Mouse (Mus musculus) embryonic facial prominence, embryonic 11.5 days (tissue): Measurements from ENCODE around the gene Eral1. TPM values are rescaled to one million over a fixed set of nuclear protein-coding genes. Genes with fewer than 3 reads are reported as not detected.

Experiments used
- ATAC-seq: fragments of 200-750 bp; cut with Nextera tagmentation; replicated peaks from 2 replicates; pipeline ENCODE4 v1.8.0; 2017; ENCODE audit warnings: low read depth; ENCODE audit not compliant: insufficient number of reproducible peaks, low FRiP score, low TSS enrichment
- DNase-seq: peaks from one replicate; pipeline ENCODE4 v3.0.0-alpha.2; 2015; ENCODE audit warnings: low spot score
- H3K27ac ChIP-seq: fragments of 300-500 bp; sonication (generic); replicated peaks from 2 replicates; pipeline ENCODE4 v1.5.1; 2014; ENCODE audit warnings: mild to moderate bottlenecking, low read depth, low read length, control low read depth
- H3K27me3 ChIP-seq: fragments of 300-500 bp; sonication (generic); 2 replicates; pipeline ENCODE4 v1.6.1; 2014; ENCODE audit warnings: mild to moderate bottlenecking, low read length, moderate library complexity, mixed read lengths; ENCODE audit not compliant: control insufficient read depth, insufficient read depth
- H3K36me3 ChIP-seq: fragments of 300-500 bp; sonication (generic); replicated peaks from 2 replicates; pipeline ENCODE4 v1.6.1; 2014; ENCODE audit warnings: low read depth, mild to moderate bottlenecking, low read length, moderate library complexity, mixed read lengths; ENCODE audit not compliant: control insufficient read depth, insufficient read depth
- H3K4me1 ChIP-seq: fragments of 300-500 bp; sonication (generic); 2 replicates; pipeline ENCODE4 v1.6.1; 2014; ENCODE audit warnings: low read length, mixed read lengths; ENCODE audit not compliant: control insufficient read depth, insufficient read depth
- H3K4me2 ChIP-seq: fragments of 300-500 bp; sonication (generic); 2 replicates; pipeline ENCODE4 v1.6.1; 2014; ENCODE audit warnings: low read depth, mild to moderate bottlenecking, control low read depth, low read length, moderate library complexity
- H3K4me3 ChIP-seq: fragments of 300-500 bp; sonication (generic); 2 replicates; pipeline ENCODE4 v1.5.1; 2014; ENCODE audit warnings: low read depth, low read length, control low read depth
- H3K9ac ChIP-seq: fragments of 300-500 bp; sonication (generic); replicated peaks from 2 replicates; pipeline ENCODE4 v1.6.1; 2014; ENCODE audit warnings: mild to moderate bottlenecking, control low read depth, low read length
- H3K9me3 ChIP-seq: fragments of 300-500 bp; sonication (generic); replicated peaks from 2 replicates; pipeline ENCODE4 v1.6.1; 2016; ENCODE audit warnings: mild to moderate bottlenecking, low read length, inconsistent platforms, mixed read lengths; ENCODE audit not compliant: control insufficient read depth
- WGBS: fragments of 180-500 bp; shearing (Covaris S2); extraction: QIAGEN DNeasy Blood & Tissue Kit; methylation state at CpG from one replicate; pipeline ENCODE4 v1.1.7; 2014; 5-methylcytosine and 5-hydroxymethylcytosine counted together
- polyA plus RNA-seq: library from polyadenylated mRNA; unstranded; fragments of >200 nt; fragmentation: Nextera tagmentation; extraction: Ambion mirVana; gene quantifications from 2 replicates; pipeline ENCODE4 v1.2.1, GENCODE M21; 2014

Gene Eral1
- polyA plus RNA-seq, 1 experiment from 2014 or later, result 37.5 TPM

DNA sequence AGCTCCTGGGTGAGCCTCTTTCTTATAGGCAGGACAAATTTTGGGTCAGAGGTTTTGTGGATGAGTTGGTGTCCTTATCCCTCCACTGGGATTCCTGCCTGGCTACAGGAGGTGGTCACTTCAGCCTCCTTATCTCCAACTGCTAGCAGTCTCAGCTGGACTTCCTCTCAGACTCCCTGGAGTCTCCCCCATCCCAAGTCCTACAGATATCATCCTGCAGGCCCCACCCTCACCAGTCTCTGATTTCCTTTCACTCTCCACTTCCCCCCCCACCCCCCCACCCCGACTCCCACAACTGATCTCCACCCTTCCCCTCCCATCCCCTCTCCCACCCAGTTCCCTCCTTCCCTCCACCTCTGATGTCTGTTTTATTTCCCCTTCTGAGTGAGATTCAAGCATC lies 3.4 kb upstream of the Eral1 start:
- Histone ChIP-seq H3K27me3 (no peaks in the 10 kb centered on the region), H3K27ac (no peak overlapping the region), H3K4me2 (no peak overlapping the region), H3K4me1 (no peaks in the 10 kb centered on the region), H3K9ac (no peak overlapping the region), H3K9me3 (no peaks in the 10 kb centered on the region), H3K36me3 (no peaks in the 10 kb centered on the region), H3K4me3 (no peak overlapping the region)
- ATAC-seq (no peak), DNase-seq (no peak)
- 22% methylated on average over 1 of the region's 1 CpGs for WGBS

DNA sequence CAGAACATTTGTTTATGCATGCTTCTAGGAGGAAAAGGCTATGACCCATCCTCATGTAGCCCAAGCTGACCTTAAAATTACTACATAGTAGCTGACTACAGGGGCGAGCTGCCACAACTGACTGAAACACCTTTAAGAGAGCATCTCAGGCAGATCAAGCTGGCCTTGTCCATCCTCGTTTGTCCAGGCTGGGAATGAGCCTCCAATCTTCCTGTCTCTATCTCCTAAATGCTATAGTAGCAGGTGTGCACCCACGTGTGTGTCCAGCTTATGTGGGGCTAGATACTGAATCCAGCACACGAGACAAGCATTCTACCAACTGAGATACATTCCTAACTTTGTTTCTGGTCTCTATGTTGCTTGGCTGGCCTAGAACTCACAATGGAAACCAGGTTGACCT lies 5.5 kb downstream of the Eral1 start:
- 90% methylated on average over 4 of the region's 4 CpGs for WGBS
- ATAC-seq, result no peak
- no peak overlapping the region for H3K9ac ChIP-seq
- no peak overlapping the region for H3K27ac ChIP-seq
- no peaks in the 10 kb centered on the region; the same call in none of the 2 replicates for H3K36me3 ChIP-seq
- H3K4me1 ChIP-seq, result no peaks in the 10 kb centered on the region
- H3K4me3 ChIP-seq, result no peak overlapping the region
- H3K9me3 ChIP-seq, result no peaks in the 10 kb centered on the region
- no peak overlapping the region for H3K4me2 ChIP-seq
- H3K27me3 ChIP-seq, result no peaks in the 10 kb centered on the region
- DNase-seq, result no peak

DNA sequence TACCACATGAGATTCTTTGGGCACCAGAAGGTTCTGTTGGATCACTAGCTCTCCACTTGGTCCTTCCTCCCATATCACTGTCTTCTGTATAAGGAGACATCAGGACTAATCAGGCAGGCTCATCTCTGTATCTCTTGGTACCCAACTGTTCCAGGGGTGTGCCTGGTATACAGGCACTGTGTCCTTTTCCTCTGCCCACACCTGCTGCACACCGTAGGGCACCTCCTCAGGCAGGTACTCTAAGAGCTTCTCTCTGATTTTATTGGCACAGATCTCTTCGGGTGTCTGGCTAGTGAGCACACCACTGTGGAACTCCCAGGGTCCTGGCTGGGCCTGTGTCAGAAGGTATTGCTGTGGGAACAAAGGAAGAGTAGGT lies 5.9 kb downstream of the Eral1 start:
- no peak for DNase-seq
- no peaks in the 10 kb centered on the region for H3K9me3 ChIP-seq
- no peak overlapping the region for H3K9ac ChIP-seq
- no peak overlapping the region for H3K4me3 ChIP-seq
- no peak for ATAC-seq
- no peak overlapping the region for H3K4me2 ChIP-seq
- H3K27ac ChIP-seq, result no peak overlapping the region
- no peaks in the 10 kb centered on the region for H3K27me3 ChIP-seq
- H3K4me1 ChIP-seq, result no peaks in the 10 kb centered on the region
- H3K36me3 ChIP-seq, result no peaks in the 10 kb centered on the region; the same call in none of the 2 replicates
- 94% methylated on average over 2 of the region's 2 CpGs for WGBS

DNA sequence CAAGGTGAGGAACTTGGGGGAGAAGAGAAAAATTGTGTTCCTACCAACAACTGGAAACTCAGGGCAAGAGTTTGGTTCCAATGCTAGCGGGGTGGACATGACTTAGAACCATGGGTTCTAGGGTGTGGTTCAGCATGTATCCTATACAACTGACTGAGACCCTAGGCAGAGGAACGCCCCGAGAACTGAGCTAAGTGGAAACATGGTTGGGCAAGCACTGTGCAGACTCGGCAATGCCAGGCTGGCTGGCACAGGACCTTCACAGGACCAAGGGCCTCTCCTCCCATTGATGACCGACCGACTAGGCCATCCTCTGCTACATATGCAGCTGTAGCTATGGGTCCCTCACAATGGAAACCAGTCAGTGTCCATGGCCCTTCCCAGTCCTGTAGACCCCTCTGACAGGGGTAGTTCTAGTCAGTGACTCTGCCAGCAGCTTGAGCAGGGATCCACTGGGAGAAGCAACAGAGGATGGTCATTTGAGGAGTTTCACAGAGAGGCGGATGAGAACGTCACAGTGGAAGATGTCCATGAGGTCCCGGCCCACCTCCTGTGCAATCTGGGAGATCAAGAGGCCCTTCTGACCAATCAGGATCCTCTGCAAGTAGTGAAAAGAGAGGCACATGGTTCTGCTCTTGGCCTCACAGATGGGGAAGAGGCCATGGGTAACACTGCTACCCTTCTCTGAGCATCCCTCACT lies 6.5 kb downstream of the Eral1 start:
- DNase-seq (no peak), ATAC-seq (no peak)
- H3K4me3 ChIP-seq, result no peak overlapping the region
- H3K27me3 ChIP-seq, result no peaks in the 10 kb centered on the region
- H3K4me1 ChIP-seq, result no peaks in the 10 kb centered on the region
- H3K9me3 ChIP-seq, result no peaks in the 10 kb centered on the region
- no peak overlapping the region for H3K27ac ChIP-seq
- WGBS, result 93% methylated on average over 9 of the region's 9 CpGs
- no peaks in the 10 kb centered on the region; the same call in none of the 2 replicates for H3K36me3 ChIP-seq
- no peak overlapping the region for H3K4me2 ChIP-seq
- no peak overlapping the region for H3K9ac ChIP-seq

DNA sequence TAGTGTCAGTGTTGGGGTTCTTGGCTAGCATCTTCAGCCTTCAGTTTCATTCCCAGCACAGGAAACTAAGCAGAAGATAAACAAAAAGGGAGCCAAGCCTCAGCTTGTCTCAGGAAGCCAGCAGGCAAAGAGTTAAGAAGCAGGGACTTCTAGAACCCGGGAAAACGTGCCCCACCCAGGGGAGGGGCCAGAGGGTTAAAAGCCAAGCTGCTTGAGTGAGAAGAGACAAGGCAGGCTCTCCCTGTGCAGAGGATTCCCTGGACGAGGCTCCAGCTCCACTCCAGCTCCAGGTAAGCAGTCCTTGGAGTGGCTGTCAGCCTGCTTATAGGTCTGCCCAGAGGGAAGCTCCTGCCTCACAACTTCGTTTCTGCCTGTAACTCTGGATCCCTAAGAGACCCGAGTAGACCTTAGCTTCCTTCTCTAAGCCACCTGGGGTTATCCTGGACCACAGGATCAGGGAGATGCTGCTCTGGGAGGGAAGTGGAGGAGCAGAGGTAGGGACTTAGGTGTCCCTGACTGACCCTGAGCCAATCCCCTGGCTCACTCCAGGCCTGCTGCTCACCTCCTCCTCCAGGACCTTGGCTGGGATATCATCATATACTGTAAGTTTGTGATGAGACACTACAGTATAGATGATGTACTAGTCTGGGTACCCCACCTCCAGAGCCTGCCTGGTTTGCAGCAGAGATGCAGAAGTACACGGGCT lies 7.6 kb downstream of the Eral1 start:
- no peak overlapping the region for H3K27ac ChIP-seq
- no peaks in the 10 kb centered on the region; the same call in none of the 2 replicates for H3K36me3 ChIP-seq
- no peak for DNase-seq

DNA sequence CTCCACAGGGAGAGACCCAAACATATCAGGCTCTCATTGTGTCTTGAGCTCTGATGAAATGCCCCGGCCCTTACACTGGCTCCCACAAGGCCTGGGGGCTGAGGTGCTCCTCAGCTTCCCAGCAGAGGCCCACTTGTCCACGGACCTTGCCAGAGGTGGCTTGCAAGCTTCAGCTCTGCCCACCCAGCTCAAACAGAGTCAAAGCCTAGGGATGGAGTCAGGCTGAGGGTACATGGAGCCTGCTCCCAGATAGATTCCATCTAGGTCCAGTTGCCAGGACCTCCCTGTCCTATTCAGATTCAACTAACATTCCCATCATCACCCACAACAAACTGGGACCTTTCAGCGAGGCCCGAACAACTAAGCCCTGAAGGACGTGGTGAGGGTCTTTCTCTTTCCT lies 8.2 kb downstream of the Eral1 start:
- DNase-seq (no peak), ATAC-seq (no peak; the same call in 1 of the 2 replicates)
- no peak overlapping the region; the same call in 1 of the 2 replicates for H3K27ac ChIP-seq
- H3K4me3 ChIP-seq, result no peak overlapping the region
- H3K36me3 ChIP-seq, result no peaks in the 10 kb centered on the region; the same call in none of the 2 replicates
- no peaks in the 10 kb centered on the region for H3K9me3 ChIP-seq
- no peak overlapping the region for H3K9ac ChIP-seq
- H3K4me2 ChIP-seq, result no peak overlapping the region
- H3K4me1 ChIP-seq, result no peaks in the 10 kb centered on the region
- no peaks in the 10 kb centered on the region for H3K27me3 ChIP-seq
- WGBS, result 77% methylated on average over 5 of the region's 5 CpGs

More for the DNA sequence above, 7.6 kb downstream of the Eral1 start:
- no peak overlapping the region for H3K4me2 ChIP-seq
- no peak for ATAC-seq
- H3K9me3 ChIP-seq, result no peaks in the 10 kb centered on the region
- no peak overlapping the region; the same call in 1 of the 2 replicates for H3K9ac ChIP-seq
- no peak overlapping the region for H3K4me3 ChIP-seq
- 25% methylated on average over 6 of the region's 6 CpGs for WGBS
- H3K4me1 ChIP-seq, result no peaks in the 10 kb centered on the region
- no peaks in the 10 kb centered on the region for H3K27me3 ChIP-seq

DNA sequence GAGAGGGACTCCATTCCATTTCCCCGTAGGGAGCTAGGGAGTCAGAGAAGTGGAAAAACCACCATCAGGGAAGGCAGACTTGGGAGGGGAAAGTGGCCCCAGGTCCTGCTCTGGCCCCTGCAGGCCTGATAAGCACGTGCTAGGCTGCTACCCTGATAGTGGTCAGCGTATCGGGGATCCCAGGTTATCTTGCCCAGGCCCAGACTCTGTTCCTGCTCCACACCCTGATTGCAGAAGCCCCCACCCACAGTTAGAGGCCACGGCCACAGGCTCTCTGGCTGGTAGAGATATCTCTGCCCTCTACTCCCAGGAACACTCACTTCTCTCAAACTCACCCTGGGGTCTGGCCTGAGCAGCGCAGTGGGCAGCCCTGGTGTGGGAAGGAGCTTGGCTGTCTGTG lies 10.5 kb downstream of the Eral1 start:
- Histone ChIP-seq H3K4me2 (no peak overlapping the region), H3K4me3 (no peak overlapping the region), H3K27ac (no peak overlapping the region), H3K36me3 (no peaks in the 10 kb centered on the region; the same call in 1 of the 2 replicates), H3K9ac (no peak overlapping the region), H3K27me3 (no peaks in the 10 kb centered on the region), H3K9me3 (no peaks in the 10 kb centered on the region), H3K4me1 (no peaks in the 10 kb centered on the region)
- 86% methylated on average over 6 of the region's 6 CpGs for WGBS
- DNase-seq (no peak), ATAC-seq (peak; percentile 66; the same call in 1 of the 2 replicates)

DNA sequence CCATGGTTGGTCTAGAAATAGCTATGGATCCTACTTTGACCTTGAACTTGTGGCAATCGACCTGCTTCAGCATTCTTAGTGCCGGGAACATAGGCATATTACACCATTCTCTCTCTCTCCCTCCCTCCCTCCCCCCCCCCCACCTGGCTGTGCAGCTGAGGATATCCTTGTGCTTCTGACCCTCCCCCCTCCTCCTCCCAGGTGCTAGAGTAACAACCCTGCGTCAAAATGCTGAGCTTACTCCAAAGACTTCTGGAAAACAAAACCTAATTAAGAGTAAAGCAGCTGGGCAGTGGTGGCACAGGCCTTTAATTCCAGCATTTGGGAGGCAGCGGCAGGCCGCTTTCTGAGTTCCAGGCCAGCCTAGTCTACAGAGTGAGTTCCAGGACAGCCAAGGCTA lies 11.1 kb downstream of the Eral1 start:
- Histone ChIP-seq H3K9ac (no peak overlapping the region), H3K4me2 (no peak overlapping the region), H3K27ac (0 out of 2 replicates have a peak overlapping the region, but pooled peaks have one; percentile 8), H3K4me3 (no peak overlapping the region), H3K9me3 (no peaks in the 10 kb centered on the region), H3K36me3 (no peaks in the 10 kb centered on the region), H3K27me3 (no peaks in the 10 kb centered on the region), H3K4me1 (no peaks in the 10 kb centered on the region)
- ATAC-seq (no peak), DNase-seq (no peak)
- WGBS, result 82% methylated on average over 5 of the region's 5 CpGs
